Mouse (Mus musculus) kidney, postnatal 0 days (tissue): ENCODE results near the gene Spata48. TPM values are rescaled to one million over a fixed set of nuclear protein-coding genes. Genes with fewer than 3 reads are reported as not detected.

Experiments used
- ATAC-seq: fragments of 200-750 bp; cut with Nextera tagmentation; replicated peaks from 2 replicates; pipeline ENCODE4 v1.8.0; 2017; ENCODE audit warnings: low read depth, moderate number of reproducible peaks, moderate TSS enrichment, moderate library complexity; ENCODE audit not compliant: low FRiP score
- DNase-seq: peaks from one replicate; pipeline ENCODE4 v3.0.0-alpha.2; 2016; ENCODE audit warnings: low spot score
- H3K27ac ChIP-seq: fragments of 300-500 bp; sonication (generic); 2 replicates; pipeline ENCODE4 v1.5.1; 2014; ENCODE audit warnings: mild to moderate bottlenecking
- H3K27me3 ChIP-seq: fragments of 300-500 bp; sonication (generic); 2 replicates; pipeline ENCODE4 v1.6.1; 2014; ENCODE audit warnings: low read length, mixed read lengths; ENCODE audit not compliant: insufficient read depth
- H3K36me3 ChIP-seq: fragments of 300-500 bp; sonication (generic); 2 replicates; pipeline ENCODE4 v1.6.1; 2014; ENCODE audit warnings: low read length, mixed read lengths; ENCODE audit not compliant: insufficient read depth
- H3K4me1 ChIP-seq: fragments of 300-500 bp; sonication (generic); replicated peaks from 2 replicates; pipeline ENCODE4 v1.6.1; 2014; ENCODE audit warnings: antibody characterized with exemption, low read length, mixed read lengths; ENCODE audit not compliant: insufficient read depth
- H3K4me2 ChIP-seq: fragments of 300-500 bp; sonication (generic); 2 replicates; pipeline ENCODE4 v1.6.1; 2014; ENCODE audit warnings: mild to moderate bottlenecking, low read length, moderate library complexity, mixed read lengths
- H3K4me3 ChIP-seq: fragments of 300-500 bp; sonication (generic); replicated peaks from 2 replicates; pipeline ENCODE4 v1.5.1; 2014; ENCODE audit warnings: low read depth, low read length
- H3K9ac ChIP-seq: fragments of 300-500 bp; sonication (generic); 2 replicates; pipeline ENCODE4 v1.6.1; 2014; ENCODE audit warnings: low read depth, low read length
- H3K9me3 ChIP-seq: fragments of 300-500 bp; sonication (generic); replicated peaks from 2 replicates; pipeline ENCODE4 v1.6.1; 2016; ENCODE audit warnings: low read length, inconsistent platforms, mixed read lengths
- CTCF ChIP-seq: IDR thresholded peaks from 2 replicates; pipeline ENCODE4 v1.5.1; 2016; ENCODE audit warnings: antibody characterized with exemption, low read depth, mild to moderate bottlenecking, moderate library complexity
- WGBS: fragments of 180-500 bp; shearing (Covaris S2); extraction: QIAGEN DNeasy Blood & Tissue Kit; methylation state at CpG from one replicate; pipeline ENCODE4 v1.1.7; 2014; 5-methylcytosine and 5-hydroxymethylcytosine counted together
- polyA plus RNA-seq: library from polyadenylated mRNA; unstranded; fragments of >200 nt; fragmentation: Nextera tagmentation; extraction: Ambion mirVana; gene quantifications from 2 replicates; pipeline ENCODE4 v1.2.1, GENCODE M21; 2015

Gene Spata48
- polyA plus RNA-seq, 1 experiment from 2014 or later = 2.3 TPM

DNA sequence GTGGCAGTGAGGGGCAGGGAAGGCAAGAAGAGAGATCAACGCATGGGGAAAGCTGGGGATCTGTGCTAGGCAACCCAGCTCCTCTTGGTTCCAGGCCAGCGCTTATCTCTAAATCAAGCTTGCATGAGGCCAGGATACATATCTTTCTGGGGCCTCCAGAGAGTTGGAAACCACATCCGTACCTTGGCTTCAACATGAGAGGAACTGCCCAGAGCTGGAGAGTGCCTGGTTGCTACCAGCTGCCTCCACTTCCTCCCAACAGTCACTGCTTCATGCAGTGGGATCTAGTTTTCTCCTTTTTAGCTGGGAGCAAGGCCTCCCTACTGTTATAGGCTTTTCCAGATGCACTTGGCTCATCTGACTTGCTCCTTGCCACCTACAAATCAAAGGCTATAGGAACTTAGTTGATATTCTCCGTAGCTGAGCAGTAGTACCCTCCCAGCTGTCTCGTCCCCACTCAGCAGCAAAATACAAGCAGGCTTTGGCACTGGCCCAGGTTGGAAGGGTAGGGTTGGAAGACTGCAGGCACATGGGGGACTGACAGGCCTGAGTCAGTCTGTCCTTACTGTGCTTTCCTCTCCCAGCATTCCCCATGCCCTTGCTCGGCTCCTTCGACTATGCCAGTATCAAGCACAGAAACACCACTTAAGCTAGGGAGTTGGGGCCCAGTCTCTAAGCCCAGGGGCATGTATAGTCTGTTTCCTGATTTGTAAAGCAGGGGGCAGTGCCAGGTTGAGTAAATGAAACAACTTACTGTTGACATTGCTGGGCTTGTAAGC is 102.6 kb downstream of the Spata48 start:
- DNase-seq = no peak
- Histone ChIP-seq H3K36me3 (no peaks in the 10 kb centered on the region), H3K4me1 (no peaks in the 10 kb centered on the region), H3K4me2 (no peak overlapping the region), H3K27ac (no peak overlapping the region), H3K9ac (no peak overlapping the region), H3K4me3 (no peak overlapping the region), H3K27me3 (no peaks in the 10 kb centered on the region), H3K9me3 (no peaks in the 10 kb centered on the region)
- 65% methylated on average over 7 of the region's 7 CpGs for WGBS
- TF ChIP-seq CTCF = no peak
- 0 out of 2 replicates have a peak, but pooled peaks have one; percentile 33 for ATAC-seq

Other genes with a start within 250 kb of the Spata48 start
- 0.68 and 0.82 TPM in 2 replicates for gene Zpbp, start 314 bp downstream of the Spata48 start, polyA plus RNA-seq
- not detected in 2 replicates for gene 4930512M02Rik, start 165.7 kb downstream of the Spata48 start, polyA plus RNA-seq
- 0.32 and 0.63 TPM in 2 replicates for gene Ikzf1, start 222.9 kb downstream of the Spata48 start, polyA plus RNA-seq